In the genomic region with DNA sequence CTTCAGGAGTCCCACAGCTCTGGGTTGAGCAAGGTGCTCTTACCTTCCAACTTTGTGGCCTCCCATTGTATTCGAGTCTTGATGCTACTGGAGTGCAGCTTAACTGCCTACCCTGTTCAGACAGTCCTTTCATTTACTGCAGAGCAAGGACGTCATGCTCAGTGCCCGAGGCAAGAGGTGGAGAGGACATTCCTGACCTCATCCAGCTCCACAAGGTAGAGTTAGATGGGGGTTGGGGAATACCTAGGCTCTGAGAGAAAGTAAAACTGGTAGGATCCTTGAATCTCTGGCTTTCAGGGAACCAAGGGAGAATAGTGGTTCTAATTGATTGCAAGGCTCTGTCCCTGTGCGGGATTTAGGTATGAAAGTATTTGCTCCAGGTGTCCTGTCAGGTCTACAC, we compare ENCODE assay signal across 13 mouse cellular contexts. TPM values are rescaled to one million over a fixed set of nuclear protein-coding genes. Genes with fewer than 3 reads are reported as not detected.
"Had no signal": no experiment of that assay in that cellular context is flagged by ENCODE, and none has a peak within 500 bp of the region (broad histone marks: within the 10 kb centered on the region; RNA-seq: fewer than 3 reads in every experiment).

A gene (minus strand): TSS at position 101 of the 400 bp plus-strand sequence.

- DNase-seq: retina, postnatal 1 day; right cerebral cortex, adult 18-20 months; right cerebral cortex, postnatal 14 days; right cerebral cortex, postnatal 25 days; right cerebral cortex, postnatal 4 days; spleen, adult 18-20 months; thymus, adult 18-20 months; thymus, adult 2 months; thymus, postnatal 14 days; thymus, postnatal 25 days; thymus, postnatal 36 days; thymus, postnatal 4 days had no signal

RNA-seq across cellular contexts. Expression of the gene that starts here (rescaled TPM):
- total RNA-seq: neutrophil, adult 5-6 weeks had no signal
